Mouse (Mus musculus) embryonic stem cell, embryonic (primary cell): ENCODE results near the gene Lrrc8c.

Source experiments
- CTCF ChIA-PET, 4 experiments: fragments of 300-600 bp in 2 of 4; fragments of 350-600 bp in 2 of 4; sonication (Branson Sonifier 250); formaldehyde crosslinking; loops; one replicate each; lab custom pipeline; 2022; ENCODE audit warnings: inconsistent platforms in 2 of 4; lab: Charles Lee
- POLR2A ChIA-PET, 4 experiments: fragments of 300-600 bp in 2 of 4; fragments of 350-600 bp in 2 of 4; sonication (Branson Sonifier 250); formaldehyde crosslinking; loops; one replicate each; lab custom pipeline; 2022; ENCODE audit warnings: antibody characterized with exemption in 4 of 4, inconsistent platforms in 1 of 4; lab: Charles Lee

Gene Lrrc8c

DNA sequence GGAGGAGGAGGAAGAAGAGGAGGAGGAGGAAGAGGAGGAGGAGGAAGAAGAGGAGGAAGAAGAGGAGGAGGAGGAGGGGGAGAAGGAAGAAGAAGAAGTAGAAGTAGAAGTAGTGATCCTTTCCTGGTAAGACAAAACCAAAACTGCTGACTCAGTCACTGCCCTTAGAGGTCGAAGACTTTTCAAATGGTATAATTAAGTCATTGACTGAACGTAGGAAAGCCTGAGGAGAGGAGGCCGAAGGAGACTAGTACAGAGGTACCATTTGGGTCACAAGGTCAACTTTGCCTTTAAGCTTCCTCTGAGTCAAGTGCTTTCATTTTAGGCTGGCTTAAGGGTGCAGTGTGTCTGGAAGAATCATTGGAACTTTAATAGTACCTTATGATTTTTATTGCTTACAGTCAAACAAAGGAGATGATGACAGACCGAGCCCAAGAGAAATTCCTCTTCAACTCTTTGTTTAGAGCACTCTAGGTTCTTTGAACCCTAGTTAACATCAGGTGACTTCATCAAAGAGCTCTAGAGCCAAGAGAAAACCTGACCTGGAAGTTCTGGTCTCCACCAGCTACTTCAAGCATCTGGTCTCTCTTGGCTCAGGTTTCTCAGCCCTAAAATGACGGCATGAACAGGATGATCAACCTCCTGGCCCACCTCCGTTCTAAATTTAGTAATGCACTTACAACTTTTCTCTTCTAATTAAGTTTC, 49.0 kb downstream of the Lrrc8c start:
- ChIA-PET CTCF (no interaction called here), POLR2A (interaction anchor here in 2 of 4 experiments (1.0 to 1.7 kb wide), 3 partner anchors 9 to 296 kb away, joined by 3 read pairs; no protein-coding TSS in a partner anchor)

DNA sequence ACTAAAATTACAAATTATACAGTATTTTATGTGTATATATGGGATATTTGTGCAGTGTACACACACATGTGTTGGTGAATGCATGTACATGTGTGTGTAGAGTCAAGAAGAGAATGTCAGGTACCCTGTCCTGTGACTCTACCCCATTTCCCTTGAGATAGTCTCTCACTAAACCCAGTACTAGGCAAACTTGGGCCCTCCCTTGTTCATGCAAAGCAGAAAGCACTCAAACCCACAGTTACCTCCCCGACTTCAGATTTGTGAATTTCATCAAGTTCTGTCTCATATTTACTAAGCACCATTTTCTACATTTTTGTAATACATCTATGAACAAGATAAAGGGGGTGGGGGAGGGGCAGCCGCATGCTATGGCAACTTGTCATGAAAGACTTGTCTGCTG, 50.0 kb downstream of the Lrrc8c start:
- ChIA-PET POLR2A (no interaction called here), CTCF (no interaction called here)

DNA sequence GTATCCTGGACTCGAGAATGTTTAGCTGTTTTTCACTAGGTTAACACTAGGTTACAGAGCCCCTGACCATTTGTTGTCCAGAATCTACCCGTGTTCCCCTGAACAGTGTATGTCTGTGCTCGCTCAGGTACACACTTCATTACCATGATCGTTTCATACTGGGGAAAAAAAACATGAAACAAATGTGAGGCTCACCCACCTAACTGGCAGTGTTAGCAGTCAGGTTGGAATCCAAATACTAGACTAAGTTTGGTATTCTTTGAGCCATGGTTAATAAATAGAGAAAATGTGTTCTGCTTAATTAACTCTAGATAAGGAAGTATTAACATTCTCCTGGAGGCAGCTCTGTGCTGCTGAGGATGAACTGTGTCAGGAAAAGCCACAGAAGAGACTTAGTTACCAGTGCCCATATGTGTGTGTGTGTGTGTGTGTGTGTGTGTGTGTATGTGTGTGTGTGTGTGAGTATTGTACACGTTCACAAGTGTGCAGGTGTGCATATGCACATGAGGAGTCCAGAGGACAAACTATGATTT, 53.0 kb downstream of the Lrrc8c start:
- POLR2A ChIA-PET: interaction anchor here in 2 of 4 experiments (0.6 to 1.6 kb wide), 2 partner anchors 12 to 71 kb away, joined by 3 to 4 read pairs; no protein-coding TSS in a partner anchor
- CTCF ChIA-PET: no interaction called here

DNA sequence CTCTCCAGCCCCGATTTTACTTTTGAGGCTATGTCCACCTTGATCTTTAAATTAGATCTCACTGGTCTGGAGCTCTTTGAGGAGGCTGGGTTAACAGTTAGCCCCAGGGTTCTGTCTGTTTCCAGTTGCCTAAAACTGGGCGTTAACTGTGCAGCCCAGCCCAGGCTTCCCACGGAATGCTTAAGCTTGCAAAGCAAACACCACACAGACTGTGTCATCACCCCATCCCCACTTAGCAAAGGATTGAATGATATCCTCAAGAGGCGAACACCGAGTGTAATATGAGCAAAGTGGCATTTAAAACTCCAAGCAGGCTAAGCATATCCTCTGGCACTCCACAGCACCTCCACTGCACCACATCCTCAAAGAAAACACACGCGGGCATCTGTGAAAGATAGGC, 53.7 kb downstream of the Lrrc8c start:
- ChIA-PET POLR2A (interaction anchor here in 2 of 4 experiments (0.6 to 1.6 kb wide), 2 partner anchors 11 to 71 kb away, joined by 3 to 4 read pairs; no protein-coding TSS in a partner anchor), CTCF (no interaction called here)

- CTCF ChIA-PET: interaction anchor here in 1 of 4 experiments (0.6 kb wide), 1 partner anchor 36 kb away, joined by 6 read pairs; no protein-coding TSS in a partner anchor
These were observed 55.6 kb downstream of the Lrrc8c start for GRCm38 (mm10) chr5:105574835-105575234.

GRCm38 (mm10) chr5:105575839-105576238, 56.7 kb downstream of the Lrrc8c start:
- ChIA-PET POLR2A (no interaction called here), CTCF (no interaction called here)

More at GRCm38 (mm10) chr5:105574835-105575234, 55.6 kb downstream of the Lrrc8c start:
- POLR2A ChIA-PET: interaction anchor here in 1 of 4 experiments (0.7 kb wide), 1 partner anchor 56 kb away, joined by 4 read pairs; no protein-coding TSS in a partner anchor

DNA sequence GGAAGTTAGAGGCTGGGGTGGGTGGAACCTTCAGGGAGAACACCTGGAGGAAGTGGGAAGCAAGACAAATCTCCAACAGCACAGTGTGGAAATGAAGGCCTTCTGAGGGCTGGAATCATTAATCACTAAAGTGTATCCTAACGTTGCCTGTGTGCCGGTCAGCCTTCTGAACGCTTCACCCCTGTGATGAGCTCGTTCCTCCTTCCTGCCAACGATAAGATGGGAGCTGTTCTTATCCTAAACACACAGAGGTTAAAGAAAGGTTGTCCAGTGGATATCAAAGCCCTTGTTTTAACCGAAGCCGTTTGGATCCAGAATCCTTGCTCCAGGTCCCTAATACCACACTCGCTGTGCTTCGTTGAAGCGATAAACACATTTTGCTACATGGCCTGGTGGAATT, 61.7 kb downstream of the Lrrc8c start:
- POLR2A ChIA-PET: no interaction called here
- CTCF ChIA-PET: interaction anchor here in 1 of 4 experiments (0.5 kb wide), 1 partner anchor 199 kb away, joined by 6 read pairs; no protein-coding TSS in a partner anchor

DNA sequence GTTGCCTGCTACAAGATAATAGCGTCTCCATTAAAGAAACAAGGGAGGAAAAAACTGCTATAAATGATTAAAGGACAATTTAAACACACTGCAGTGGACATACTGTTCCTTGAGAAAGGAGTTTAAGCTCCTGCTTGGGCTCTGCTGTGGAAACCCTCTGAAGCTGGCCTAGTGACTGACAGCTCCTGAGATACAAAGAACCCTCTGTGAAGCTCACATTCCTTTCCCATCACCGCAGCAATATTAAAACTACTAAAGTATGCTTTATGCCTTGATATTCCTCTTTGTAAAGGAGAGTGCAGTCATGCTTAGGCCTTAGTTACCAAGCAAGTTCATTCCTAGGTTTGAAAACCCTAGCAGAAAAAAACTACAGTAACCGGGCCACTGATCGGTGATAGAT, 66.7 kb downstream of the Lrrc8c start:
- CTCF ChIA-PET: no interaction called here
- POLR2A ChIA-PET: no interaction called here

DNA sequence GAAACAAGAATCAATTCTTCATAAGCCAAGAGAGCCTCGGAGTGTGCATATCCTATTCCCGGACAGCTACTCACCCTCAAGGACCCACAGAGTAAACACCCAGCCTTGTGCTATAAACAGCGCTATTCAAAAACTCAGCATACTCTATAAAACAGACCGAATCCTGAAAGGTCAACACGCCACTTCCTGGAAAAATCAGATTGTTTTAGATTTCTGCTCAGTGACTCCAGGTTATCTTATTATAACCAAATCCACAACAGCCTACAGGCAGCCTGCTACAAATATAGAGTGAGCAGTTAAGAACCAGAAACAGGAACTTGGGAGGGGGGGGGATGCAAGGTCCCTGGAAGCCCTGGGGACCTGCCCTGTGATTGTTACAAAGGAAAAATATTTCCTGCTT, 67.5 kb downstream of the Lrrc8c start:
- CTCF ChIA-PET: no interaction called here
- POLR2A ChIA-PET: no interaction called here

- ChIA-PET CTCF (no interaction called here), POLR2A (interaction anchor here in 1 of 4 experiments (1.4 kb wide), 1 partner anchor 9 kb away, joined by 3 read pairs; no protein-coding TSS in a partner anchor)
These were observed 68.3 kb downstream of the Lrrc8c start for GRCm38 (mm10) chr5:105587471-105587870.

DNA sequence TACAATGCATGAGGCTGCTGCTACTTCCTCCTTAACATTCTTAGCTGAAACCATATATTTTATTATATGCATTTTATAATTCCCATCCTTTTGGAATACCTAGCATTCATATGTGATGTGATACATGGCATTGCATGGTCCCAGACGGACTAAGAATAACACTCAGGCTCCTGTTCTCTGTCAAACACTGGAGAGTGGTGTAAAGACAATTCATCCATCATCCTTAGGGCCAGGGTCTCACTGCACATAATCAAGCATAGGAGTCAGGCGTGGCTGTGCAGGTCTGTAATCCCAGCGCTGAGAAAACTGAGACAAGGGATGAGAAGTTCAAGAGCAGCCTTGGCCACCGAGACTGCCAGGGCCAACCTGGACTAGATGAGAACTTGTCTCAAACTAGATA, 69.5 kb downstream of the Lrrc8c start:
- ChIA-PET POLR2A (no interaction called here), CTCF (no interaction called here)

GRCm38 (mm10) chr5:105589119-105589518, 69.9 kb downstream of the Lrrc8c start:
- ChIA-PET POLR2A (no interaction called here), CTCF (no interaction called here)

DNA sequence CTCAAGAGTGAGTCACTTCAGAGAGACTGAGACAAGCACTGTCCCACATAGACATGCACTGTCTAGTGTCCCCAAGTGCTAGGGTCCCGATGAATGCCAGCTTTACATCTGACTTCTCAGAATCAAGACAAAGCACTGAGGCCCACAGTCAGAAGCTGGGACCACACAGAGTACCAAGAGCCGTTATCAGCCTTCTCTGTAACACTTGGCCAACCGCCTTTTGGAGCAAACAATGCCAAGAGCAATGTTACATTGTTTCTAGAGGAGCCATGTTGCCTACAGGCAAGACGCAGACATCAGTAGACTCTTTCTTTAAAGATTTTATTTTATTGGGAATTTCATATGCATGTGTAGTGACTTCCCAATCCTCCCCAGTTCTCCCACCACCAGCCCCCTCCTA, 73.2 kb downstream of the Lrrc8c start:
- POLR2A ChIA-PET: no interaction called here

GRCm38 (mm10) chr5:105593630-105594029, 74.4 kb downstream of the Lrrc8c start:
- ChIA-PET CTCF (no interaction called here), POLR2A (no interaction called here)

More for the DNA sequence above, 73.2 kb downstream of the Lrrc8c start:
- CTCF ChIA-PET: no interaction called here

GRCm38 (mm10) chr5:105598866-105599265, 79.7 kb downstream of the Lrrc8c start:
- ChIA-PET CTCF (no interaction called here), POLR2A (interaction anchor here in 1 of 4 experiments (0.6 kb wide), 1 partner anchor 177 kb away, joined by 3 read pairs; no protein-coding TSS in a partner anchor)

GRCm38 (mm10) chr5:105599315-105599714, 80.1 kb downstream of the Lrrc8c start:
- ChIA-PET POLR2A (no interaction called here), CTCF (no interaction called here)

DNA sequence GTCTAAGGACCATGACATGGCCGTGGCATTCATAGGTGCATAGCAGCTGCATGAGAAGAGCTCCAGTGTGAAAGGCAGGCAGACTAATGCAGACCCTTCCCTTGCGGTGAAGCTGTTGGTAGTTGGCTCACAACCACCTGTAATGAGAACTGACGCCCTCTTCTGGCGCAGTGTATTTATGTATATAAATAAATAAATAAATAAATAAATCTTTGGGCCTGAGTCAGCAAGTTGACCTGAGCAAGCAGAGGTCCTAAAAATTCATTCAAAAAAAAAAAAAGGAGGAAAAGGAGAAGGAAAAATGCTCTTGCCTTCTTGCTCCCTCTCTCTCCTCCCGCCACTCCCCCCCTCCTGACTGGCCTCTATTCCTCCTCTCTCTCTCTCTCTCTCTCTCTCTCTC, 81.8 kb downstream of the Lrrc8c start:
- ChIA-PET CTCF (interaction anchor here (0.7 to 1.7 kb wide), 8 partner anchors 13 to 196 kb away, joined by 3 to 9 read pairs (median 4); partner anchors contain the start of gene Lrrc8d (in 1 of the 4)), POLR2A (interaction anchor here in 1 of 4 experiments (0.8 kb wide), 1 partner anchor 42 kb away, joined by 3 read pairs; no protein-coding TSS in a partner anchor)

DNA sequence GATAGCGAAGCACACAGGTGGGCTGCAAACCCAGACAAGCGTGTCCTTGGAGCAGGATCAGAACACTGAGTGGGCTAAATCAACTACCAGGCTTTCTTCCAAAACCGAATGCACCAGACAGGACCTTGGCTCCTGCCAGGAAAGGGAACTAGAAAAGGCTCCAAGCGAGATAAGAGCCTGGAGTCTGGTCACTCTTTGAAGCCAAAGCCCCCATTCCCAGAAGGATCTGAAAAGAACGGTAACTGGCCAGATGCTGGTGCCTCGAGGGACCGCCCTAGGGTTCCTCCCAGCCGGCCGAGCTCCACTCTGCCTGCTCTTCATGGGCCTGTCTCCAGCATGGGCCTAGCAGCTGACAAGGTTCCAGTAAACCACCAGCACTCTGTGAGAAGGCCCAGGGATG, 83.4 kb downstream of the Lrrc8c start:
- ChIA-PET POLR2A (interaction anchor here in 1 of 4 experiments (0.5 to 1.7 kb wide), 2 partner anchors 107 to 142 kb away, joined by 3 to 5 read pairs; no protein-coding TSS in a partner anchor), CTCF (no interaction called here)

DNA sequence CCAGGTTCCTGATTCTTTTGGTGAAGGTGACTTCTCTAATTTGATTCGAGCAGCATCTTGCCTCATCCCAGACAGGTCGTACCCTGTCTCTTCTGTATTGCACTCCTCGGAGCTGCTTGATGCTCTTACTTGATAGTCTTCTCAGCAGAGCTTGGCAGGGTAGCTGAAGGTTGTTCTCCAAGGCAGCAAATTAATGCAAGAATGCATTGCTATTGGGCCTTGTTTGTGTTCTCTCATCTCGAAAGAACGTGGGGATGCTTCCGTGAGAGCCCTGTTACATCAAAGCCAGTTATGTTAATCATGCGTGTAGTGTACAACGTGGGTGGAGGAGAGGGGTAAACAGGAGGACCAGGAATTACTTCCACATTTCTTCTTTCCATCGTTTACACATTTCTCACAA, 86.5 kb downstream of the Lrrc8c start:
- ChIA-PET CTCF (no interaction called here), POLR2A (no interaction called here)

- ChIA-PET CTCF (interaction anchor here in 3 of 4 experiments (0.7 to 1.2 kb wide), 5 partner anchors 10 to 204 kb away, joined by 3 to 5 read pairs (median 3); no protein-coding TSS in a partner anchor), POLR2A (interaction anchor here in 2 of 4 experiments (0.5 to 1.7 kb wide), 9 partner anchors 10 to 195 kb away, joined by 3 to 4 read pairs (median 3); partner anchors contain the start of gene Lrrc8c (in 1 of the 2))
These were observed 90.5 kb downstream of the Lrrc8c start for GRCm38 (mm10) chr5:105609683-105610082.
